Mouse (Mus musculus) megakaryocyte, embryonic 14.5 days (primary cell): ENCODE data around the gene Nr3c2.

Source experiments
- FLI1 ChIP-seq: IDR thresholded peaks from 2 replicates; pipeline ENCODE4 v1.6.1; 2012; ENCODE audit warnings: low read length, inconsistent platforms, mixed read lengths
- GATA1 ChIP-seq: IDR thresholded peaks from 3 replicates; pipeline ENCODE4 v1.6.1; 2012; ENCODE audit warnings: mixed read lengths, low read length, inconsistent platforms, borderline replicate concordance

DNA sequence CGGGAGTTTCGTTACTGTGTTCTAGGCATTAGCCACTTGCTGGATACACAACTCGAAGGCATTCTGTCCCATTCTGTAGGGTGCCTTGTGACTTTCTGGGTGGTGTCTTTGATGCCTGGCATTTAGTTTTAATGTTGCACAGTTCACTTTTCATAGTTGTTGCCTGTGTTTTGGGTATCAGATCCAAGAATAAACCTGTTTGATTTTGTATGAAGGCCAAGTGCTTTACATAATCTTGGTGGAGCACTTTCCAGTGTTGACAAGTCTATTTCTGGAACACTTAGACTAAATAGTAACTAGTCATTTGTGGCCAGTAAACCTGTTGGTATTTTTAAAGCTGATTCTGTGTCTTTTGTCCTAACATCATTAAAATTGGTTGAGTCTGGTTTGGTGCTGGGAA lies 333.2 kb downstream of the Nr3c2 start:
- TF ChIP-seq GATA1 = no peak
- no peak for TF ChIP-seq FLI1
